Mouse (Mus musculus) G1E (cell line): ENCODE data around the gene Nlrp10. TPM values are rescaled to one million over a fixed set of nuclear protein-coding genes. Genes with fewer than 3 reads are reported as not detected.
A peak's percentile ranks its signal among the peaks of the same experiment; 100 is the strongest.

Experiments used
- ATAC-seq: 2 replicates; pipeline ENCODE4 v1.8.0; 2016; ENCODE audit warnings: mild to moderate bottlenecking; ENCODE audit not compliant: insufficient number of reproducible peaks, poor library complexity, low FRiP score, severe bottlenecking; ENCODE audit errors: extremely low read depth
- DNase-seq: peaks from one replicate; pipeline ENCODE4 v3.0.0; 2012; ENCODE audit warnings: low spot score
- H3K27me3 ChIP-seq: 2 replicates; pipeline ENCODE4 v1.6.1; 2012; ENCODE audit warnings: mild to moderate bottlenecking, low read length, inconsistent platforms; ENCODE audit not compliant: insufficient read depth
- H3K36me3 ChIP-seq: replicated peaks from 2 replicates; pipeline ENCODE3; 2012; ENCODE audit warnings: mild to moderate bottlenecking, inconsistent platforms
- H3K4me1 ChIP-seq: 2 replicates; pipeline ENCODE4 v1.6.1; 2012; ENCODE audit warnings: low read depth, low read length, inconsistent platforms, mixed read lengths; ENCODE audit not compliant: insufficient read depth
- H3K4me3 ChIP-seq: 2 replicates; pipeline ENCODE4 v1.5.1; 2012; ENCODE audit warnings: low read depth, mild to moderate bottlenecking, inconsistent platforms, low read length, moderate library complexity, mixed read lengths
- H3K9me3 ChIP-seq: replicated peaks from 2 replicates; pipeline ENCODE4 v1.6.1; 2012; ENCODE audit warnings: inconsistent platforms
- CTCF ChIP-seq: IDR thresholded peaks from 2 replicates; pipeline ENCODE4 v1.5.1; 2012; ENCODE audit warnings: low read depth, low read length, inconsistent platforms, mixed read lengths
- GATA1 ChIP-seq: IDR thresholded peaks from 2 replicates; pipeline ENCODE4 v1.6.1; 2012; ENCODE audit warnings: borderline replicate concordance, low read length, inconsistent platforms, mixed read lengths
- GATA2 ChIP-seq: IDR thresholded peaks from 2 replicates; pipeline ENCODE4 v1.6.1; 2012; ENCODE audit warnings: low read depth, low read length, inconsistent platforms, borderline replicate concordance
- POLR2AphosphoS5 ChIP-seq: IDR thresholded peaks from 2 replicates; pipeline ENCODE4 v1.6.1; 2012; ENCODE audit warnings: low read depth, low read length, inconsistent platforms; ENCODE audit not compliant: insufficient replicate concordance
- TAL1 ChIP-seq: conservative IDR thresholded peaks from 2 replicates; pipeline ENCODE4 v1.6.1; 2012; ENCODE audit warnings: low read depth, low read length, inconsistent platforms, mixed read lengths
- polyA plus RNA-seq: library from polyadenylated mRNA; stranded (reverse); fragments of >175 nt; gene quantifications from 2 replicates; pipeline ENCODE4 v1.2.3, GENCODE M21; 2012
- total RNA-seq, 2 experiments: library from RNA; stranded (forward) in 1 of 2; stranded (reverse) in 1 of 2; fragments of 200-1000 nt in 1 of 2; fragments of >200 nt in 1 of 2; fragmentation: Nextera tagmentation in 1 of 2; gene quantifications; 2 replicates each; pipeline ENCODE4 v1.2.3; 2014 to 2017

Nlrp10 gene
- total and polyA plus RNA-seq, 3 experiments = 0.52 to 8.2 (median 5.3) TPM

DNA sequence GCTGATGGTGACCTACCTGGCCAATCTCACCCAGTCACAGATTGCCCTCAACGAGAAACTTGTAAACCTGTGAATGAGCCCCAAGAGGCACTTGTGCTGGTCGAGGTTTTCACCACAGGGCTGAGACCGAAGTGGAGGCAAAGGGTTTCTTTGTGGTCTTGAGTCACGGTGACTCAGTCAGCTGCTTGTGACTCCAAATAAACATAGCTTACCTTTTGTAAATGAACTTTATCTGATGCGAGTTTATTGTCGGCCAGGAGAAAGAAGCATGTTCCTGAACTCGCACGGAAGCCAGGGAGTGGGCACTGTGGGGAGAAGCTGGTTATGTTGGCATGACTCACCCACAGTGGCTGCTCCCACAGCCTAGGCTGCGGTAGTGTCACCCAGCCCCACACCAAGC, 11.5 kb upstream of the Nlrp10 start:
- Histone ChIP-seq H3K36me3 (peaks cover 96% of the 10 kb centered on the region), H3K4me3 (no peak overlapping the region), H3K27me3 (no peaks in the 10 kb centered on the region), H3K4me1 (peaks cover 15% of the 10 kb centered on the region), H3K9me3 (no peaks in the 10 kb centered on the region)
- ATAC-seq (no peak), DNase-seq (no peak)
- TF ChIP-seq CTCF = no peak
- TF ChIP-seq TAL1 = no peak
- TF ChIP-seq POLR2AphosphoS5 = no peak
- TF ChIP-seq GATA2 = no peak
- TF ChIP-seq GATA1 = no peak

DNA sequence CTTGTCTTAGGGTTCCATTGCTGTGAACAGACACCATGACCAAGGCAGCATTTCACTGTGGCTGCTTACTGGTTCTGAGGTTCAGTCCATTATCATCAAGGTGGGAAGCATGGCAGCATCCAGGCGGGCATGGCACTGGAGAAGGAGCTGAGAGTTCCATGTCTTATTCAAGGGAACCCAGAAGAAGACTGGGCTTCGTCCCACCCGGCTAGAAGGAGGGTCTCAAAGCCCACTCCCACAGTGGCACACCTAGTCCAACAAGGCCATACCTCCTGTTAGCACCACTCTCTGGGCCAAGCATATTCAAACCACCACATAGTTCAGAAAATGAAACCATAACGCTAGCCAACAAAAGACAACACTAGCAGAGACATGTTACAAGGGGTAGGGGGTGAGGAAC, 6.6 kb upstream of the Nlrp10 start:
- DNase-seq = no peak
- Histone ChIP-seq H3K4me3 (peak overlapping the region; percentile 46; the same call in 1 of the 2 replicates), H3K27me3 (no peaks in the 10 kb centered on the region), H3K9me3 (no peaks in the 10 kb centered on the region), H3K36me3 (peaks cover 64% of the 10 kb centered on the region), H3K4me1 (peaks cover 29% of the 10 kb centered on the region)
- ATAC-seq = no peak
- TF ChIP-seq CTCF (no peak), POLR2AphosphoS5 (no peak), GATA2 (no peak), TAL1 (no peak), GATA1 (no peak)

- no peak for DNase-seq
- TF ChIP-seq TAL1 (no peak), GATA1 (no peak), POLR2AphosphoS5 (no peak), CTCF (no peak)
- peak overlapping the region; percentile 91 for H3K4me3 ChIP-seq
- no peaks in the 10 kb centered on the region for H3K9me3 ChIP-seq
- 0 out of 2 replicates have a peak, but pooled peaks cover 3% of the 10 kb centered on the region for H3K27me3 ChIP-seq
- H3K4me1 ChIP-seq = peaks cover 37% of the 10 kb centered on the region
- H3K36me3 ChIP-seq = peaks cover 52% of the 10 kb centered on the region
- ATAC-seq = no peak
These were observed 5.4 kb upstream of the Nlrp10 start for GRCm38 (mm10) chr7:108935411-108935810.

GRCm38 (mm10) chr7:108934836-108935235, 4.9 kb upstream of the Nlrp10 start:
- TF ChIP-seq GATA1 = no peak
- no peak for TF ChIP-seq GATA2
- no peak for TF ChIP-seq TAL1
- no peak for TF ChIP-seq POLR2AphosphoS5
- TF ChIP-seq CTCF = no peak
- no peak for ATAC-seq
- peaks cover 46% of the 10 kb centered on the region for H3K36me3 ChIP-seq
- H3K27me3 ChIP-seq = 0 out of 2 replicates have a peak, but pooled peaks cover 3% of the 10 kb centered on the region
- H3K9me3 ChIP-seq = no peaks in the 10 kb centered on the region
- DNase-seq = no peak
- peaks cover 43% of the 10 kb centered on the region for H3K4me1 ChIP-seq
- H3K4me3 ChIP-seq = peak overlapping the region; percentile 91

GRCm38 (mm10) chr7:108933794-108934731, 4.1 kb upstream of the Nlrp10 start, which contains the start of gene Eif3f:
Gene Eif3f, plus strand, starts transcription at chr7:108934417.
- Histone ChIP-seq H3K9me3 (no peaks in the 10 kb centered on the region), H3K36me3 (peaks cover 39% of the 10 kb centered on the region), H3K4me1 (peaks cover 48% of the 10 kb centered on the region), H3K4me3 (peak within 1 kb of the TSS; percentile 91), H3K27me3 (0 out of 2 replicates have a peak, but pooled peaks cover 3% of the 10 kb centered on the region)
- peak; percentile 90 for ATAC-seq
- peak; percentile 94 for DNase-seq
- peak; percentile 71 for TF ChIP-seq CTCF
- TF ChIP-seq POLR2AphosphoS5 = no peak
